Mouse (Mus musculus) left cerebral cortex, postnatal 36 days (tissue): ENCODE results near the gene Olfr834. TPM values are rescaled to one million over a fixed set of nuclear protein-coding genes. Genes with fewer than 3 reads are reported as not detected.

Experiments
- DNase-seq, 2 experiments: peaks; one replicate each; pipeline ENCODE4 v3.0.0; 2021 to 2022; ENCODE audit warnings: low spot score in 2 of 2, mixed read lengths in 1 of 2
- intact Hi-C: fragments of 180-260 bp; cut with DNase I; formaldehyde crosslinking; loops from one replicate; pipeline ENCODE4 v1.15.1; 2025
- total RNA-seq, 2 experiments: library from RNA; stranded (reverse); gene quantifications; 2 replicates each; pipeline ENCODE4 v1.2.3; 2021

Gene Olfr834
- not detected for total RNA-seq

DNA sequence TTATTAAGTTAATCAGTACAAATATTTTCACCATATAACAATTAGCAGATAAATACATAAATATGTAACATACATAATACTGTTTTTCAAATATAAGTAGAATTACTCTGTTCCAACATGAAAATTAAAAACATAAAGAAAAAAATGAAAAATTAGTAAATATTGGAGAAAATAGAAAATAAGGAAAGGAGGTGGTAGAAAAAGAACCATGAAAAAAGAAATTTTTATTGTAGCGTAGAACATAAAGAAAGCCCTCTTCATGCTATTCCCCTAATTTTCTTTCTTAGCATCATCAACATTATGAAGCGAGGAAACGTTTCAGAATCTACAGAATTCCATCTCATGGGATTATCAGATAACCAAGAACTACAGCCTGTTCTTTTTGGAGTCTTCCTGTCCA, at the start of gene Olfr834:
Gene Olfr834 (plus strand): TSS at position 301 of the 400 bp plus-strand sequence.
- intact Hi-C loops, result no loop called here
- DNase-seq, result no peak

DNA sequence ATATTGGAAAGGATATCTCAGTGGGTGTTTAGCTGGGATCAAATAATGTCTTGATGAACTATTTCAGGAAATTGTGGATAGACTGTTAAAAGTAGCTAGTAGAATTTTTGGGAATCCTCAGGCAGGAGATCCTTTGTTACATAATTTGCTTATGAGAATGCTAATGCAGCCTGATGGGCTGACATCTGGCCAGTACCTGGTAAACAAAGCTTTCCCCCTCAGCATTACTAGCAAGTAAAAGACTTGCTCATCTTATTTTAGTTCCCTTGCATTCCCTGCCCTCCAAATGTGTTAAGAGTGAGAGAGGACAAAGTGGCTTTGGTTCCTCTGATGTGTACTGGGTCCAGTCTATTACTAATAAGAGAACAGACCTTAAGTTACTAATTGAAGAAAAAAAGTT, 25.8 kb upstream of the Olfr834 start:
- intact Hi-C loops, result loop anchor here (2.0 kb wide), 1 partner anchor 43 kb away; no protein-coding TSS in a partner anchor

DNA sequence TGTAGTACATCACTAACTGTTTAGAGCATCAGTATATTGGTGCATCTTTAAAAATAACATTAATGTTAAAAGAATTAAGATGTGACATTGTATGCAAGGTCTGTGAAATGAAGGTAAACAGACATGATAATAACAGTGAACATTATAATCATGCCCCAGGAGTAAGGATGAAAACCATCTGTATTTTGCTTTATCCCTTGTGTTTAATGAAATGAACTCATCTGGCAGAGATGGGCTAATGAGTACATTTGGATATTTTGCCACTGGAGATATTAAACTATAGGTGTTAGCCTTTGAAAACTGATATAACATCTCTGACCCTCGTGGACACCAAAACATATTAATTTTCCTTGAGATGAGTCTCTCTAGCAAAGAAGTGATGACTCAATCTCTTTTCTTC, 44.6 kb downstream of the Olfr834 start, which contains the start of gene Olfr835:
Gene Olfr835 (plus strand): TSS at position 301 of the 400 bp plus-strand sequence.
- intact Hi-C loops, result no loop called here

More for the DNA sequence above, 25.8 kb upstream of the Olfr834 start:
- DNase-seq, result no peak

More for the DNA sequence above, 44.6 kb downstream of the Olfr834 start, which contains the start of gene Olfr835:
- DNase-seq, result no peak

Other genes with a start within 250 kb of the Olfr834 start
- gene Olfr24, start 224.0 kb upstream of the Olfr834 start, total RNA-seq, result not detected
- gene Olfr828, start 168.5 kb upstream of the Olfr834 start, total RNA-seq, result not detected
- not detected for gene Olfr829, start 133.1 kb upstream of the Olfr834 start, total RNA-seq
- gene Olfr830, start 113.3 kb upstream of the Olfr834 start, total RNA-seq, result not detected
- gene Olfr832, start 50.9 kb upstream of the Olfr834 start, total RNA-seq, result not detected
- gene Olfr835, start 44.7 kb downstream of the Olfr834 start, total RNA-seq, result not detected
- gene Olfr836, start 132.4 kb downstream of the Olfr834 start, total RNA-seq, result not detected
- not detected for gene Olfr837, start 148.3 kb downstream of the Olfr834 start, total RNA-seq
- gene Olfr839-ps1, start 189.3 kb downstream of the Olfr834 start, total RNA-seq, result under 1 TPM in 1 of 2 experiments, not detected in 1; 0.09 TPM